Mouse (Mus musculus) CD8-positive naive resting alpha-beta T cell, adult 2 months (primary cell): ENCODE data around the gene Gm8104.
"Not testable (repeated sequence)": the region's sequence is repeated elsewhere in the genome, so short reads cannot be mapped to it uniquely, and the experiment has no call there.

Experiments used
- DNase-seq, 2 experiments: peaks; one replicate each; pipeline ENCODE4 v3.0.0; 2022; ENCODE audit warnings: low read depth in 2 of 2, low spot score in 2 of 2

Gene Gm8104

GRCm38 (mm10) chr14:43100301-43100700, at the start of gene Gm8104:
Gene Gm8104, plus strand, starts transcription at chr14:43100601.
- not testable (repeated sequence) for DNase-seq

GRCm38 (mm10) chr14:43058063-43058462, 42.3 kb upstream of the Gm8104 start:
- not testable (repeated sequence) for DNase-seq

DNA sequence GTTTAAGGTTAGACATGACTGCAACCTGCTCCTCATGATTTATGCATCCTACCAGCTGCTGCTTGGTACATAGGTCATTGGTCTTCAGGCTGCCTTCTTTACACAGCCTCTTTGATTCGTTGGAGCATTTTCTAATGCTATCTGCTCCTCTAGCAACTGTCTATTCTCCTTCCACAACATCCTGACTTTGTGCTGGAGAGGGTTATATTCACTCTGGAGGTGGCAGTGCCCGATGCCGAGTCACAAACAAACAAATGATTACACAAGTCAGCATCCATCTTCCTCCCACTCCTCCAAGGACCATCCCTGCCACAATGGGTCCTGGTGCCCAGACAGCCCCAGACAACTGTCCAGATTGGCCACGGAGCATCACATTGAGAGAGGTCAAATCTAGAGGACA, 40.2 kb upstream of the Gm8104 start:
- DNase-seq: not testable (repeated sequence)

DNA sequence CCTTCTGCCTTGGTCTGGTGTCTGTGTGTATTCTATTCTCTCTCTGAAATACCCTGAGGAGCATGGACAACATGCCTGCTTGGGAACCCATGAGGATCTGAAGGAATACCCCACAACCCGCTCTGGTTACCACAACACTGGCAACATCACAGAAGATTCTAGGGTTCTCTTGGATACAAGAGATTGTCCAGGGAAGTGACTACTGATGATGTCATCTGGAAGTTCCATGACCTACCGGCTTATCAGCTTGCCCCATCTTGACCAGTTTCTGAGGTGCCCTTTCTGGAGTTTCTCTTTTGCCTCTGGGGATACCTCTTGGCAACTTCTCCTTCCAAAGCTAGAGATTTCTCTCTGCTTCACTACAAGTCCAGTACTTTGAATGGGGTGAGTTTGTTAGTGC, 23.9 kb upstream of the Gm8104 start, which contains the start of gene Gm8094:
TSS of gene Gm8094 (minus strand) at position 101 of the 400 bp plus-strand sequence.
- DNase-seq: not testable (repeated sequence)

DNA sequence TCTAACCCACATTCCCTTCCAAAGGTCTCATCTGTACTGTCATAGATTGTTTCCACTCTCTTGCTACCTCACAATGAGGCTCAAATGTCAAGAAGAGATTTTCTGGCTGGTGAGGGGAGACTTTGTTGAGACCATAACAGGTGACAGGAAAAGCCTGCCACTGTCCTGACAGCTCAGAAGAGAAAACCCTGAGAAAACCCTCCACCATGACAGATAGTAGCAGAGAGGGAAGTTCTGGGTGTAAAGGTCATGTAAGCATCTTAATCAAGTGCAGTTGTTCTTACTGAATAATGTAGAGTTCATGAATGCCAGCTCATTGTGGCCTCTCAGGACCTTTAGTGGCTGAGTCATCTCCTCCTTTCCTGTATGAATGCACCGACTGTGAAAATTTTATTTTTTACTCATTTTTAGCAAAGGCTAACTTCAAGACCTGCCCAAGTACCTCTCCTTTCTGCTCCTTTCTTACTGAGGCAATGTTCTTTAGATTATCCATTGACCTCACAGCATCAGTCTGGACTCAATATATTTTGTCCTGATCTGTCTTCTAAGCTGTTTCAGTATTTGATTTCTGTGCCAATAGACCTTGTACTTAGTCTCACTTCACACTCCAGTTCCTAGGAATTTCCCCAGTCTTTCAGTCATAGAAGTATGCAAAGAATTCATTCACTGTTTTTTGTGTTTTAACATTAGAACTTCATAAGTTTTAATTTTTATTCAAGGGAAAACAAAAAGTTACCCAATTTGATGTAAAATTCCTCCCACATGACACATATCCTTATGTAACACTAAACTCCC, 15.3 kb upstream of the Gm8104 start:
- not testable (repeated sequence) for DNase-seq

DNA sequence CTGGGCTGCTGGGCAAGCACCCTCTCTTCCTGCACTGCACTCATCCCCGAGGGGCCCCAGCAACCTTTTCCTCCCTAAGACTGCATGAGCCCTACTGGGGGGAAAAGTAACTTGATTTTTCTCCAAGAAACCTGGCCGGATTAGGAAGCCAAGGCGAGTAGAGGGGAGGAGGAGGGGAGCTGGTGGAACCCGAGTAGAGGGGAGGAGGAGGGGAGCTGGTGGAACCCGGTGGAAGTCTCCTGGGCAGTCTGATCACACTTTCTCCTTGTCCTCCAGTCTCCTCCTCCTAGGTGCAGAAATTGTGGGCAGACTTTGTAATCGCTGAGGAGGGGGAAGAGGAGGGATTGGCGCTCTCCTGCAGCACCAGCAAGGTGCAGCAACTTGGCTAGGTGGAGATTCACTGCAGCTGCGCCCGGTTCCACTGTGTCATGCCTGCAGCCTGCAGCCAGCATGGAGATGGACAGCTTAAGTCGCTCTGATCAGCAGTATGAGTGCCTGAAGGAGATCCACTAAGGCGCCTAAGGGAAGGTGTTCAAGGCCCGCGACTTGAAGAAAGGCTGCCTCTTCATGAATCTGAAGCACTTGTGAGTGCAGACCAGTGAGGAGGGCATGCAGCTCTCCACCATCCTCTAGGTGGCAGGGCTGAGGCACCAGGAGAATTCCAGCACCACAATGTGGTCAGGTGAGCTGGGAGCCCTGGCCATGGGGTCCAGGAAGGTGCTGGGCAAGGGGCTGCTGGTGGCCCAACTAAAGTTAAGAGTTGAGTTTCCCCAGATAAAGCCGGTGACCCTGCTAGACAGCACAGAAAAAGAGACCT, 11.1 kb upstream of the Gm8104 start:
- not testable (repeated sequence) for DNase-seq

GRCm38 (mm10) chr14:43119673-43120072, 19.3 kb downstream of the Gm8104 start:
- not testable (repeated sequence) for DNase-seq

GRCm38 (mm10) chr14:43126286-43126685, 25.9 kb downstream of the Gm8104 start:
- not testable (repeated sequence) for DNase-seq
